Mouse (Mus musculus) lung, postnatal 36 days (tissue): ENCODE measurements around the gene Efcab5.

ENCODE experiments used
- DNase-seq: peaks from one replicate; pipeline ENCODE4 v3.0.0; 2022; ENCODE audit warnings: mixed read lengths

Efcab5 gene

GRCm38 (mm10) chr11:77188868-77189267 lies at the start of gene Efcab5:
Gene Efcab5 (minus strand): TSS chr11:77188968.
- no peak for DNase-seq

- DNase-seq: no peak
These were observed 46.5 kb upstream of the Efcab5 start for GRCm38 (mm10) chr11:77235267-77235666.

- DNase-seq: no peak
These were observed 42.7 kb upstream of the Efcab5 start for GRCm38 (mm10) chr11:77231514-77231913.

- DNase-seq: no peak
These were observed 42.0 kb upstream of the Efcab5 start for GRCm38 (mm10) chr11:77230765-77231164.

- no peak for DNase-seq
These were observed 28.0 kb upstream of the Efcab5 start for GRCm38 (mm10) chr11:77216761-77217130.

GRCm38 (mm10) chr11:77215951-77216760 lies 27.4 kb upstream of the Efcab5 start, which contains the start of gene Ssh2:
Gene Ssh2 (plus strand): TSS chr11:77216287.
- DNase-seq: peak; percentile 80

GRCm38 (mm10) chr11:77215483-77215882 lies 26.7 kb upstream of the Efcab5 start:
- no peak for DNase-seq

- peak; percentile 90 for DNase-seq
These were observed 26.0 kb upstream of the Efcab5 start for GRCm38 (mm10) chr11:77214755-77215154.

GRCm38 (mm10) chr11:77214142-77214692 lies 25.4 kb upstream of the Efcab5 start:
- DNase-seq: no peak

GRCm38 (mm10) chr11:77200703-77201102 lies 11.9 kb upstream of the Efcab5 start:
- no peak for DNase-seq

GRCm38 (mm10) chr11:77199636-77200035 lies 10.9 kb upstream of the Efcab5 start:
- no peak for DNase-seq

- DNase-seq: peak; percentile 74
These were observed 7.7 kb upstream of the Efcab5 start for GRCm38 (mm10) chr11:77196181-77197143.

- DNase-seq: no peak
These were observed 6.8 kb upstream of the Efcab5 start for GRCm38 (mm10) chr11:77195360-77196109.

- DNase-seq: no peak
These were observed 6.0 kb upstream of the Efcab5 start for GRCm38 (mm10) chr11:77194762-77195161.

GRCm38 (mm10) chr11:77193941-77194553 lies 5.3 kb upstream of the Efcab5 start:
- no peak for DNase-seq

- no peak for DNase-seq
These were observed 4.6 kb upstream of the Efcab5 start for GRCm38 (mm10) chr11:77193410-77193809.

GRCm38 (mm10) chr11:77184926-77185325 lies 3.8 kb downstream of the Efcab5 start:
- peak; percentile 21 for DNase-seq

- no peak for DNase-seq
These were observed 6.2 kb downstream of the Efcab5 start for GRCm38 (mm10) chr11:77182616-77183015.

GRCm38 (mm10) chr11:77182041-77182440 lies 6.7 kb downstream of the Efcab5 start:
- DNase-seq: no peak

GRCm38 (mm10) chr11:77181528-77181927 lies 7.2 kb downstream of the Efcab5 start:
- no peak for DNase-seq

GRCm38 (mm10) chr11:77180886-77181285 lies 7.9 kb downstream of the Efcab5 start:
- DNase-seq: peak; percentile 22

- no peak for DNase-seq
These were observed 9.0 kb downstream of the Efcab5 start for GRCm38 (mm10) chr11:77179771-77180170.
